Mouse (Mus musculus): Measurements from ENCODE around the gene Nlrp3. TPM values are rescaled to one million over a fixed set of nuclear protein-coding genes. Genes with fewer than 3 reads are reported as not detected.

Gene Nlrp3
- total and polyA plus RNA-seq, 2 experiments from 2014 or later: 0.11 to 0.25 TPM

GRCm38 (mm10) chr11:59505839-59506712 is 35.3 kb upstream of the Nlrp3 start:
- H3K4me3 ChIP-seq (ENCODE audit: low read depth, low read length): peak overlapping the region; percentile 79
- peak overlapping the region; percentile 93 for H3K4me2 ChIP-seq (ENCODE audit: low read depth, low read length)
- peaks cover 30% of the 10 kb centered on the region for H3K36me3 ChIP-seq (replicated peaks; ENCODE audit: control insufficient read depth, insufficient read depth, low read length)
- peaks cover 14% of the 10 kb centered on the region for H3K4me1 ChIP-seq (ENCODE audit: control insufficient read depth, insufficient read depth)
- peak overlapping the region; percentile 90 for H3K9ac ChIP-seq (replicated peaks; ENCODE audit: low read depth, low read length)
- under 1% methylated on average over 66 of the region's 71 CpGs for WGBS
- no peak for TF ChIP-seq CTCF (IDR thresholded peaks at IDR 0.05; ENCODE audit: low read depth)
- 0 out of 2 replicates have a peak, but pooled peaks have one; percentile 23 for TF ChIP-seq EP300 (IDR thresholded peaks at IDR 0.05; ENCODE audit: low read depth)
- H3K9me3 ChIP-seq (replicated peaks; ENCODE audit: control insufficient read depth, low read length): no peaks in the 10 kb centered on the region
- H3K27me3 ChIP-seq (ENCODE audit: control insufficient read depth, insufficient read depth, low read length): no peaks in the 10 kb centered on the region
- ATAC-seq (ENCODE audit: insufficient read depth, low read depth) (peak; percentile 95), DNase-seq (ENCODE audit: low spot score) (peak; percentile 89)
- peak overlapping the region; percentile 91 for H3K27ac ChIP-seq (ENCODE audit: low read depth)

- ATAC-seq (ENCODE audit: insufficient read depth, low read depth) (peak; percentile 3), DNase-seq (ENCODE audit: low spot score) (peak; percentile 60)
- H3K9me3 ChIP-seq (replicated peaks; ENCODE audit: control insufficient read depth, low read length): no peaks in the 10 kb centered on the region
- H3K4me1 ChIP-seq (ENCODE audit: control insufficient read depth, insufficient read depth): peaks cover 14% of the 10 kb centered on the region
- peak overlapping the region; percentile 91 for H3K27ac ChIP-seq (ENCODE audit: low read depth)
- H3K27me3 ChIP-seq (ENCODE audit: control insufficient read depth, insufficient read depth, low read length): no peaks in the 10 kb centered on the region
- H3K4me2 ChIP-seq (ENCODE audit: low read depth, low read length): peak overlapping the region; percentile 93
- H3K4me3 ChIP-seq (ENCODE audit: low read depth, low read length): peak overlapping the region; percentile 79
- peak overlapping the region; percentile 90 for H3K9ac ChIP-seq (replicated peaks; ENCODE audit: low read depth, low read length)
- H3K36me3 ChIP-seq (replicated peaks; ENCODE audit: control insufficient read depth, insufficient read depth, low read length): peaks cover 24% of the 10 kb centered on the region
- WGBS: 1% methylated on average over 14 of the region's 14 CpGs
- no peak for TF ChIP-seq CTCF (IDR thresholded peaks at IDR 0.05; ENCODE audit: low read depth)
- TF ChIP-seq EP300 (IDR thresholded peaks at IDR 0.05; ENCODE audit: low read depth): no peak
These were observed 34.7 kb upstream of the Nlrp3 start for GRCm38 (mm10) chr11:59506713-59507074.

- no peak overlapping the region for H3K4me2 ChIP-seq (ENCODE audit: low read depth, low read length)
- WGBS: 67% methylated on average over 1 of the region's 1 CpGs
- no peak for ATAC-seq (ENCODE audit: insufficient read depth, low read depth)
- no peak overlapping the region for H3K27ac ChIP-seq (ENCODE audit: low read depth)
- no peaks in the 10 kb centered on the region for H3K27me3 ChIP-seq (ENCODE audit: control insufficient read depth, insufficient read depth, low read length)
- H3K9me3 ChIP-seq (replicated peaks; ENCODE audit: control insufficient read depth, low read length): no peaks in the 10 kb centered on the region
- H3K4me1 ChIP-seq (ENCODE audit: control insufficient read depth, insufficient read depth): 0 out of 2 replicates have a peak, but pooled peaks cover 6% of the 10 kb centered on the region
- no peak for DNase-seq (ENCODE audit: low spot score)
- TF ChIP-seq EP300 (IDR thresholded peaks at IDR 0.05; ENCODE audit: low read depth): no peak
- no peak for TF ChIP-seq CTCF (IDR thresholded peaks at IDR 0.05; ENCODE audit: low read depth)
- H3K4me3 ChIP-seq (ENCODE audit: low read depth, low read length): no peak overlapping the region
- no peak overlapping the region for H3K9ac ChIP-seq (replicated peaks; ENCODE audit: low read depth, low read length)
- H3K36me3 ChIP-seq (replicated peaks; ENCODE audit: control insufficient read depth, insufficient read depth, low read length): no peaks in the 10 kb centered on the region; the same call in 1 of the 2 replicates
These were observed 29.8 kb upstream of the Nlrp3 start for GRCm38 (mm10) chr11:59511558-59511957.

GRCm38 (mm10) chr11:59512733-59513132 is 28.6 kb upstream of the Nlrp3 start:
- H3K36me3 ChIP-seq (replicated peaks; ENCODE audit: control insufficient read depth, insufficient read depth, low read length): no peaks in the 10 kb centered on the region; the same call in 1 of the 2 replicates
- H3K9me3 ChIP-seq (replicated peaks; ENCODE audit: control insufficient read depth, low read length): no peaks in the 10 kb centered on the region
- no peak for ATAC-seq (ENCODE audit: insufficient read depth, low read depth)
- H3K4me1 ChIP-seq (ENCODE audit: control insufficient read depth, insufficient read depth): no peaks in the 10 kb centered on the region
- no peak overlapping the region for H3K4me3 ChIP-seq (ENCODE audit: low read depth, low read length)
- no peaks in the 10 kb centered on the region for H3K27me3 ChIP-seq (ENCODE audit: control insufficient read depth, insufficient read depth, low read length)
- TF ChIP-seq EP300 (IDR thresholded peaks at IDR 0.05; ENCODE audit: low read depth): no peak
- no peak for TF ChIP-seq CTCF (IDR thresholded peaks at IDR 0.05; ENCODE audit: low read depth)
- no peak overlapping the region for H3K27ac ChIP-seq (ENCODE audit: low read depth)
- H3K4me2 ChIP-seq (ENCODE audit: low read depth, low read length): no peak overlapping the region
- DNase-seq (ENCODE audit: low spot score): no peak
- WGBS: 92% methylated on average over 10 of the region's 10 CpGs
- no peak overlapping the region for H3K9ac ChIP-seq (replicated peaks; ENCODE audit: low read depth, low read length)

GRCm38 (mm10) chr11:59513556-59513955 is 27.8 kb upstream of the Nlrp3 start:
- no peak overlapping the region for H3K4me2 ChIP-seq (ENCODE audit: low read depth, low read length)
- no peak overlapping the region for H3K9ac ChIP-seq (replicated peaks; ENCODE audit: low read depth, low read length)
- ATAC-seq (ENCODE audit: insufficient read depth, low read depth): no peak
- no peaks in the 10 kb centered on the region; the same call in 1 of the 2 replicates for H3K36me3 ChIP-seq (replicated peaks; ENCODE audit: control insufficient read depth, insufficient read depth, low read length)
- TF ChIP-seq CTCF (IDR thresholded peaks at IDR 0.05; ENCODE audit: low read depth): peak; percentile 20; the same call in 1 of the 2 replicates
- TF ChIP-seq EP300 (IDR thresholded peaks at IDR 0.05; ENCODE audit: low read depth): no peak
- no peak overlapping the region for H3K4me3 ChIP-seq (ENCODE audit: low read depth, low read length)
- H3K4me1 ChIP-seq (ENCODE audit: control insufficient read depth, insufficient read depth): no peaks in the 10 kb centered on the region
- no peaks in the 10 kb centered on the region for H3K9me3 ChIP-seq (replicated peaks; ENCODE audit: control insufficient read depth, low read length)
- no peaks in the 10 kb centered on the region for H3K27me3 ChIP-seq (ENCODE audit: control insufficient read depth, insufficient read depth, low read length)
- WGBS: 73% methylated on average over 3 of the region's 3 CpGs
- H3K27ac ChIP-seq (ENCODE audit: low read depth): no peak overlapping the region
- DNase-seq (ENCODE audit: low spot score): no peak

Measured in heart, postnatal 0 days (tissue).